Mouse (Mus musculus) erythroid progenitor cell, adult 5-6 weeks (primary cell): ENCODE measurements around the gene Elovl7. TPM values are rescaled to one million over a fixed set of nuclear protein-coding genes. Genes with fewer than 3 reads are reported as not detected.

ENCODE experiments used
- ATAC-seq: replicated peaks from 2 replicates; pipeline ENCODE4 v1.8.0; 2016; ENCODE audit warnings: moderate number of reproducible peaks, mild to moderate bottlenecking, moderate TSS enrichment, inconsistent platforms; ENCODE audit not compliant: poor library complexity, low FRiP score, severe bottlenecking
- total RNA-seq, 2 experiments: library from RNA; stranded (forward) in 1 of 2; stranded (reverse) in 1 of 2; fragments of 150-400 nt in 1 of 2; fragments of 186-747, 209-891 nt in 1 of 2; gene quantifications; 2 replicates each; pipeline versions ENCODE4 v1.2.3 to v1.2.4; 2015 to 2017; ENCODE audit warnings: low replicate concordance in 2 of 2

Gene Elovl7
- total RNA-seq, 2 experiments from 2014 or later, result 1.1 TPM; not detected in 1

DNA sequence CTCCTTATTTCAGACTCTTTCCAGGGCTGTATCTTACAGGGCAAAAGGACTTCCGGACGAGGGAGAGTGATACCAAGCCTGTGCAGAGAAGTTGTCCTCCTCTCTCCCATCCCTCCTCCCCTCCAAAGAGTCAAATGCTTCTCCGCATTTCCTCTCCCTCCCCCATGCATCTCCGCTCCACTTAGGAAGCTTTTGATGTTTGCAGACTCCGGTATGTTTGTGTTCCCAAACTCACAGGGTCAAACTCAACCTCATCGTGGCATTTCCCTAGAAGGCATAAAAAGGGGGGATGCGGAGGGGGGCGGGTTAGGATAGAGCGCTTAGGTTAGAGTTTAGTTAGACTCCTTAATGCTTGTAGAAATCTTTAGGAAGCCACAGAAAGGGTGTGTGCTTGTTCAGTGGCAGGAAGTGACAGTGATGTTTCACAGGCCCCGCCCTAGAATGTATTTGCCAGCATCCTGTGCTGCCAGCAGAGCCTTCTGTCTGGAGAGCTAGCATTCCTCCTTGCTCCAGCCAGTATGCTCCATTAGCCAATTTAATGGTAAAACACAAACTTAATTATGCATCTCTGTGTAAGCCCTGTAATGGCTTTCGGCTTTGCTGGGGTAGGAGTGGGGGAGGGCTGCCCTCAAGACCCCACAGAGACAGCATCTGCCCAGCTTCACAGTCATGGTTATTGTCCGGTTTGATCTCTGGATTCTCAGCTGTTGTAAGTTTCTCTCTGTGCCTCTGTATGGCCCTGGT lies 83.3 kb downstream of the Elovl7 start:
- peak; percentile 81 for ATAC-seq

- no peak for ATAC-seq
Observed at GRCm38 (mm10) chr13:108298241-108298640, 84.0 kb downstream of the Elovl7 start.

DNA sequence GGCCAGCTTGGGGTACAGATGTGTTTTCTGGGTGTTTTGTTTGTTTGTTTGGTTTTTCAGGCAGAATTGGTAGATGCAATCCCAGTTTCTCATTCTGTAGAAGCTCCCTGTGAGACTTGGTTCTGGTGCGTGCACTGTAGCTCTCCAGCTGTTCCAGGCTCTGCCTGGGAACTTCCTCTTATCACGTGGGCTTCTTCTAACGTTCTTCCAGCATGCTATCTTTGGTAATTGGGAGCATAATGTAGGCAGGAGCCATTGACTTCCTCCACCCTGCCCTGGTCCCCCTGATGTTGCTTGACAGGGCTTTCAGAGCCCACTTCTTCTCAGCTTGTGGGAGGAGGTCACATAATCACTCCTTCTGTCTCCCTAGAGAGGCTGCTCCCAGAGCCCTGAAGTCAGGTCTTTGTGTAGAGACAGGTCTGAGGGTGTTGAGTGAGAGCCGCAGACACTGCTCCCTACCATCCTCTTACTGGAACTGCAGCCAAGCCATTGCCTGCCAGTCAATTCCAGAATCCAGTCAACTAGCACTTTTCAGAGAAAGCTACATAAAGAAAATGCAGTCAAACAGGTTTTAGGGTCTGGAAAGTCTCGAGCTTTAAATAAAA lies 86.2 kb downstream of the Elovl7 start:
- ATAC-seq, result no peak

GRCm38 (mm10) chr13:108301411-108301810 lies 87.2 kb downstream of the Elovl7 start:
- no peak for ATAC-seq

- ATAC-seq, result no peak
Observed at GRCm38 (mm10) chr13:108302957-108303675, 88.9 kb downstream of the Elovl7 start.

GRCm38 (mm10) chr13:108303841-108304240 lies 89.6 kb downstream of the Elovl7 start:
- ATAC-seq, result no peak

DNA sequence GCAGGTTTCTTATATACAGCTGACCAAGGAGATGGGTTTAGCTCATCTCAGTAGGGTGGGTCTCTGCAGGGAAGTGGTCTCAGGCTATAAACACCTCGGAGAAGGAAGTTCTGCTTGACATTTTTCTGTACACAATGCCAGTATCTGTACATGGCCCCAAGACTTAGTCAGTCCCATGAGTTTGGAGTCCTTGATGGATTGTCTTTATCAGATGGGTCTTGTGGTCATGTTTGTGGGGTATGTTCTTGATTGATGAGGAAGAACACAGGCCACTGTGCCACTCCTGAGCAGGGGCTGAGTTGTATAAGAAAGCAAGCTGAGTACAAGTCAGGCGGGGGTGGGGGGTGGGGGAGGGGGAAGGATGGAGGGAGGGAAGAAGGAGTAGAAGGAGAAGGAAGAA lies 90.5 kb downstream of the Elovl7 start:
- no peak for ATAC-seq

GRCm38 (mm10) chr13:108315702-108316486 lies 101.7 kb downstream of the Elovl7 start, which contains the start of gene Depdc1b:
TSS of gene Depdc1b (plus strand) at chr13:108316332.
- ATAC-seq, result peak; percentile 87

DNA sequence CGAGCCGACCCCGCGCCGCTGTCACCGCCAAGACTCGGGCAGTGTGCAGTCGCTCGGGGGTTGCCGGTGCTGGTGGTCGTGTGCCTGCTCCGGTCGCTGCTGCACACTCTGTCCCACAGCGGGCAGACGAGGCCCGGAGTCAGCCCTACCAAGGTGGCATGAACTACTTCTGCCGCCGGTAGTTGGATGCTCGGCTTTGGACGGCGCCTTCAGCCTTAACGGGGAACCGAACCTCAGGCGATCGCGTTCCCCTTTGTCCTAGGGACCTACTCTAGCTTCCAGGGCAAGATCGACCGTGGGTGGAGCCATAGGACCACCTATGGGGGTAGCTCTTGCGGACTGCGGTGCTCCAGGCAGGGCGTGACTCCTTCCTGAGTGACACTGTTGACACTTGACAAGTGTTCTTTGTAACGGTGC lies 102.3 kb downstream of the Elovl7 start:
- peak; percentile 62 for ATAC-seq

DNA sequence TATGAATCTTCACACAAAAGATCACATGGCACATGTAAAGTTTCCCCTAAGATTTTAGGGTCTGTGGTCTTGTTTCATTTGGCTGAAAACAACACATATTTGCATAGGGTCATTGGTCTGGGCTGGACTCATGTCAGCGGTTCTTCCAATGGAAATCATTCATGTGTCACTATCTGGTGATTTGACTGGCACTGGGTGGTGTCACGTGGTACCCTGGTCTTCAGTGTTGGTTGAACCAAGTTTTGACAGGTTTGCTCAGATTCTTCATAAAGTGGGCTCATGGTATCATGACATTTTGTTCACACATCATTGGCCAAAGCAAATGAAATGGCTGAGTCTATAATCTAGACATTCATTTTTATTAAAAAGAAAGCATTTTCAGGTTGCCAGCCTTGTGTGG lies 103.2 kb downstream of the Elovl7 start:
- no peak for ATAC-seq

GRCm38 (mm10) chr13:108319028-108319427 lies 104.8 kb downstream of the Elovl7 start:
- no peak for ATAC-seq

GRCm38 (mm10) chr13:108320216-108320615 lies 106.0 kb downstream of the Elovl7 start:
- no peak for ATAC-seq

DNA sequence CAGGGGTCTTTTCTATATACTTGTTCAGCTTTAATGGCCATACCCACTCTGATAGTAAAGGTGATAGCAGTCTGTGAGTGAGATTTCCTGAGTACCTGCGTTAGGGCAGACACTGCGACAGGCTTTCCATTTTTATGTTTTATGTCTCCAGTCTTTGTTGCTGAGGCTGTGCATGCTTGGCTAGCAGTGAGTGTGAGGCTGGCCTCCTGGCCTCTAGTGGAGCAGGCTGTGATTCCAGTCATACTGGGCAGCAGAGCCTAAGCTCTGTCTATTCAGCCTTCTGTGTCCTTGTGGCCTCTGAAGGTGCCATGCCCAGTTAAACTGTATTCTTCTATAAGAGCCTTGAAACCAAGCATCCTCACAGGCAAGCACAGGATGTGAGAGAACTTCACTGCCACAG lies 108.3 kb downstream of the Elovl7 start:
- ATAC-seq, result no peak

DNA sequence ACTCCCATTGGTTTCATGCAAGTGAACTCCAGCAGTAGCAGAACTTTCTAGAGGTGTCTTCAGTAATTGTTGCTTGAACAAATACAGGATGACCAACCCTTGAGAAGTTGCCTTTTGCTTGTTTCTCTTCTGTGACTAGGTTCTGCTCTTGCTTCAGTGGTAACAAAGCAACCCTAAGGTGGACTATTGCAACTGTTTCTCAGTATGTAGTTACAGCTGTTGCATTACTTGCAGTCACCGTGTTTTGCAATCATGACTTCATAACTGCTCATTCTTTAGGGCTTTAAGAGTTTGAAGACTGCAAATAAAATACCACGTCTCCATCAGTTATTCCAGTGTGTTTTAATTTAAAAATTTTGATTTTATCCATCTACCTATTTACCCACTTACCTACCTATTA lies 109.1 kb downstream of the Elovl7 start:
- ATAC-seq, result no peak

DNA sequence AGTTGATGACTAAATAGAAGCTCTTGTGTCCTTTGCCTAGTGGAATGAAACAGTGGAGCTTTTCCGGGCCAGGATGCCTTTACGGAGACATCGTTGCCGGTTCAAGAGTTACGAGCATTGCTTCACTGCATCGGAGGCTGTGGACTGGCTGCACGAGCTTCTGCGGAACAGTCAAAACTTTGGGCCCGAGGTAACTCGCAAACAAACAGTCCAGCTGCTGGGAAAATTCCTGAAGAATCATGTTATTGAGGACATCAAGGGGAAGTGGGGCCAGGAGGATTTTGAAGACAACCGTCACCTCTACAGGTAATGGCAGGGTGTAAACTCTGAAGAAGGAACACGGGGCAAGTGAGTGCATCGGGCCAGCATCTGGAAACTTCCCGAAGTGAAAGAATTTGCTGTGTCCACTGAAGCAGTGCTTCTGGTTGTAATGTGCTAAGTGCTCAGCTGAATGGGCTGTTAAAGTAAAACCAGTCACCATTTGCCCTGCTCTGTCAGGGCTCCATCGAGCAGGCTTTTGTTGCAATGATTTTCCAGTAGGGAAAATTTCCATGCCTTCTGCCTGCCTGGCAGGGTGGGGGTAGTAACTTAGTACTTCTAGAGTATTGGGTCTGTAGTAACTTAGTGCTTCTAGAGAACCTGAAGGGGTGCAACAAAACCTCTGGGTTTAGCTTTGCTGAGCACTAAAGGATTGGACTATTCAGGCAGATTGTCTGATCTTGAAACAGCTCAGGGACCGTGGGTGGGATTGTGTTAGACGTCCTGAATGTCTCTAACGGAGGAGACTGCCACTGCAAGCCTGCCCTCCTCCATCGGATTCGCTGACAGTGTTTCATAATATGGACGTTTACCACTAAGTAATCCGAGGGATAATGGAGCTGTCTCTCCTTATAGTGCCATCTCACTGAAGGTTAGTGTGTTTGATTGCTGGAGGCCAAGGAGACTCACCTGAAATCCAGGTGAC lies 109.9 kb downstream of the Elovl7 start:
- ATAC-seq, result no peak

DNA sequence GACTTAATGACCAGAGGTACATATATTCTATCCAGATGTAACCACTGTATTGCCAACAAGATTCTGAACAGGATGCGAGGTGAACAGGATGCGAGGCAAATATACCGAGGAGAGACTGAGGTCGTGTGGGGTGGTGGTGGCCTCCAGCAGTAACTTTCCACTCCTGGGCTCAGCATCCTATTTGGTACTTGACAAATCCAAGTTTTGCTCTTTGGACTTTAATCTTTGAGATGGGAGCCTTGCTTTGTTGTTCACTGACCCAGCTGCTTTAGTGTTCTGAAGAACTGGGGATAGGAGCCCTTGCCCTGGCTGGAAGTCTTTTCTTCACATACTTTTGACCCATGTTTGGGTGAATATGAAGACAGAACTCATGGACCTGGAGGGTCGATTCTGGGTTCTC lies 111.7 kb downstream of the Elovl7 start:
- ATAC-seq, result no peak

DNA sequence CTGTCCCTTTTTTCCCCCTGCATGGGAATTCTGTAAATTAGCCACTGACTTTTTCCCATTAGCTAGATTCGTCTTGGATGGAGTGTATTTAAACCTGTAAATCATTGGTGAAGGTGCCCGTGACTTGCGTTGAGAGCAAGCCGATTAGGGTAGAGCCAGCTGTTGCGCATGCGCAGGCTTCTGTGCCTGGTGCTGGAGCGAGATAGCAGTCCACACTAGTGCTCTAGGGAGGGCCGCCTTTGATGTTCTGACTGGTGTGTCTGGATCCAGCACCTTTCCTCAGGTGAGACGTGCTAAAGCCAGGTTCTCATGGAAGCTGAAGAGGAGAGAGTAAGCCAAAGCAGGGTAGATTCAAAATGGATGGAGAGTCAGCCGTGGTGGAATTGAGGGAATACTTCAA lies 112.1 kb downstream of the Elovl7 start:
- ATAC-seq, result no peak

DNA sequence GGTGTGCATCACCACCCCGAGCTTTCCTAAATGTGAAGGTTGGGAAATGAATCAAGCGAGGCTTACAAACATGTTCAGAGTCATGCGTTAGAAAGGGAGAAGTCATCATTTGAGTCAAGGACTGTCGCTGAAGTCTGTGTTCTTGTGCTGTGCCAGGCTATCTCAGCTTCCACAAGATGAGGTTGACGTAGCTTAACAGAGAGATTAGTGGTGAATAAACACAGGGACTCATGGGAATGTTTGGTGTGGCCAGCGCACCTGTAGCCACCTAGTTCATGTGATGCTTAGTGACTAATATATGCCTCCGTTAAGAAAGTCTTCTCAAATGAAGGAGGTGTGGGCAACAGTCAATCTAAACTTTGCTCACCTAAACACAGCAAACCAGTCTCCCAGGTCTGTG lies 112.8 kb downstream of the Elovl7 start:
- ATAC-seq, result no peak
